Mouse (Mus musculus) neural tube, embryonic 13.5 days (tissue): ENCODE results near the gene Isy1. TPM values are rescaled to one million over a fixed set of nuclear protein-coding genes. Genes with fewer than 3 reads are reported as not detected.
A peak's percentile ranks its signal among the peaks of the same experiment; 100 is the strongest.

Source experiments
- ATAC-seq: fragments of 200-750 bp; cut with Nextera tagmentation; 2 replicates; pipeline ENCODE4 v1.8.0; 2017; ENCODE audit warnings: low read depth, mild to moderate bottlenecking, moderate TSS enrichment, moderate library complexity
- H3K27ac ChIP-seq: fragments of 300-500 bp; sonication (generic); replicated peaks from 2 replicates; pipeline ENCODE4 v1.5.1; 2015; ENCODE audit warnings: moderate library complexity, mild to moderate bottlenecking, inconsistent platforms
- H3K27me3 ChIP-seq: fragments of 300-500 bp; sonication (generic); 2 replicates; pipeline ENCODE4 v1.6.1; 2015; ENCODE audit warnings: mild to moderate bottlenecking, inconsistent platforms
- H3K36me3 ChIP-seq: fragments of 300-500 bp; sonication (generic); 2 replicates; pipeline ENCODE4 v1.6.1; 2015; ENCODE audit warnings: mild to moderate bottlenecking, inconsistent platforms
- H3K4me1 ChIP-seq: fragments of 300-500 bp; sonication (generic); replicated peaks from 2 replicates; pipeline ENCODE4 v1.6.1; 2015; ENCODE audit warnings: inconsistent platforms
- H3K4me2 ChIP-seq: fragments of 300-500 bp; sonication (generic); 2 replicates; pipeline ENCODE4 v1.6.1; 2015; ENCODE audit warnings: inconsistent platforms, mild to moderate bottlenecking, moderate library complexity
- H3K4me3 ChIP-seq: fragments of 300-500 bp; sonication (generic); 2 replicates; pipeline ENCODE4 v1.5.1; 2015; ENCODE audit warnings: mild to moderate bottlenecking, inconsistent platforms
- H3K9ac ChIP-seq: fragments of 300-500 bp; sonication (generic); 2 replicates; pipeline ENCODE4 v1.6.1; 2015; ENCODE audit warnings: moderate library complexity, mild to moderate bottlenecking, inconsistent platforms
- H3K9me3 ChIP-seq: fragments of 300-500 bp; sonication (generic); 2 replicates; pipeline ENCODE4 v1.6.1; 2016; ENCODE audit warnings: inconsistent platforms
- WGBS: fragments of 180-500 bp; shearing (Covaris S2); methylation state at CpG from one replicate; pipeline ENCODE4 v1.1.7; 2015; 5-methylcytosine and 5-hydroxymethylcytosine counted together
- polyA plus RNA-seq: library from polyadenylated mRNA; unstranded; fragments of >200 nt; fragmentation: Nextera tagmentation; extraction: Ambion mirVana; gene quantifications from 2 replicates; pipeline ENCODE4 v1.2.1, GENCODE M21; 2015

Gene Isy1
- polyA plus RNA-seq, 1 experiment from 2014 or later = 28.9 TPM

DNA sequence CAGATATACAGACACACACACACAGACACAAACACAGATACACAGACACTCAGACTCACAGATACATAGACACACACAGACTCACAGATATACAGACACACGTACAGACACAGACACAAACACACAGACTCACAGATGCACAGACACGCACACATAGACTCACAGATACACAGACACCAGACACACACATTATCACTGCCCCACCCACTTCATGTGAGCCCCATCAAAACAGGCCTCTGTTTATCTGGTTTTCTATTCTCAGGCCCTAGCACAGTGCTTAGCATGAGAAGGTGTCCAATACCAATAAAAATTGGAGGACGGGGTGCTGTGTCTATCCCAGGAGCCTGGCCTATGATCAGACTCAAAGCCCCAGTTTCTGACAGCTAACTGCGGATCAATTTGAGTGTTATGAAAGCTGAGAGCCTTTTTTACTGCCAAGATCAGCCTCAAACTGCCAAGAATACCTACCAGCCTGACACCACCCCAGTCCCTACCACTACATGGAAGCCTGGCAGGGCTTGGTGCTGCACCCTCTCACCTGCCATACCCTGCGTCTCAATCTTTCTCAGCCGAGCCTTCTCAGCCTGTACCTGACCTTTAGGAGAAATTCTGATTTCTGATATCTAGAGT, 42.2 kb downstream of the Isy1 start:
- peaks cover 22% of the 10 kb centered on the region for H3K36me3 ChIP-seq
- H3K4me2 ChIP-seq = no peak overlapping the region
- no peak overlapping the region for H3K4me3 ChIP-seq
- no peak overlapping the region for H3K27ac ChIP-seq
- H3K9me3 ChIP-seq = no peaks in the 10 kb centered on the region
- no peak overlapping the region for H3K9ac ChIP-seq
- no peaks in the 10 kb centered on the region; the same call in 1 of the 2 replicates for H3K4me1 ChIP-seq
- H3K27me3 ChIP-seq = no peaks in the 10 kb centered on the region
- WGBS = 92% methylated on average over 6 of the region's 6 CpGs
- ATAC-seq = no peak

DNA sequence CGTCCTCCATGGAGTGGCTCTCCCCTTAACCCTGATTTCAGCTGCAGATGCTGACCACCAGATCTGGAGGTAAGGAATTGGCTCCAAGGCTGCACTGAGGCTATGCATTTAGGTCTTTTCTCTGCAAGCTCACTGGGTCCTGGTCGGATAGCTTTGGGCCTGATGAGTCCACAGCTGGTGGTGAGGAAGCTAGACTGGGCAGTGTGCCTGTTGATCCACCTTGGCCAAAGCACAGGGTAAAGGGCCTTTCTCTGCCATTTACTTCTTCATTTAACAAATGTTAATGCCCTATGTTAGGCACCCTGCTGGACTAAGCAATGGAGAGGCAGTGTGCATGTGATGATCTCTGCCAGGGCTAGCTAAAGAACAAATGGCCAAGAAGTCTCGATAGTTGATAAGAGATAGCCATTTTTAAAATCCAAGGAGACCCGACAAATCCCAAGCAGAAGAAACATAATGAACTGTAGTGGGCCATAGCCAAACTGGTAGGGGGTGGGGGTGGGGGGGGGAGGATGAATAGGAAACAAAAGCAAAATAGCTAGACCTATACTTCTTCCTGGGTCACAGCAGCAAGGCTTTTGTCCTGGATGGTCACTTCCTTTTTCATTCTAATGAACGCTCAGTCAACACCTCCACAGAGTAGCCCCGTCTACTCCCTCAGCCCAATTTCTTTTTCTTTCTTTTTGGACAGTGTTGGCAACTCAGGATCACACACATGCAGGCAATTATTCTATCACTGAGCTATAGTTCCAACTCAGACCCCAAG, 43.0 kb downstream of the Isy1 start:
- no peak overlapping the region for H3K4me2 ChIP-seq
- no peaks in the 10 kb centered on the region for H3K27me3 ChIP-seq
- no peak overlapping the region for H3K4me3 ChIP-seq
- 56% methylated on average over 6 of the region's 6 CpGs for WGBS
- H3K27ac ChIP-seq = no peak overlapping the region
- no peaks in the 10 kb centered on the region; the same call in 1 of the 2 replicates for H3K4me1 ChIP-seq
- H3K36me3 ChIP-seq = peaks cover 22% of the 10 kb centered on the region
- no peak overlapping the region for H3K9ac ChIP-seq
- ATAC-seq = no peak
- H3K9me3 ChIP-seq = no peaks in the 10 kb centered on the region

DNA sequence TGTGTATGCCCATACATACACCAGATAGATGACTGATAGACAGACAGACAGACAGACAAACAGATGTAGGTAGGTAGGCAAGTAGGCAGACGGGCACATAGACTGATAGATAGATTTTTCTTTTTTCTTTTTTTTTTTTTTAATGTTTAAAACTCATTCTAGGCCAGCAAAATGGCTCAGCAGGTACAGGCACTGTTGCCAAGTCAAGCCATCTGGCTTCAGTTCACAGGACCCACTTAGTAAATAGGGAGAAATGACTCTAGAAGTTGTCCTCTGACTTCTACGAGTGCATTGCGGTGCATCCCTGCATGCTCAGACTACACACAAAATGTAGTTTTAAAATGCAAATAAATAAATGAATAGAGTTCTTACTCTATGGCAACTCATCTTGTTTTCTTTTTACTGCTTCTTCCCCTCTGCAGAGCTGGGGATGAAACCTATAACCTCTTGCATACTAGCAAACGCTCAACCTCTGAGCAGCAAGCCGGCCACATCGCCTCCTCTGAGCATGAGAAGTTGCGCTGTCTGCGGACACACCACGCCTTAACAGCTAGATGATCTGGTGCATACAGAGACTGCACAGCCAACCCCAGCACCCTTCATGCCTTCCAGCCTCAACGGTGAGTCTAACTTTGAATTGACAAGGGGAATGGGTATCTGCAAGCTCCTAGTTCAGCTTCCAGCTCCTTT, 44.6 kb downstream of the Isy1 start:
- Histone ChIP-seq H3K9me3 (no peaks in the 10 kb centered on the region), H3K4me1 (peaks cover 9% of the 10 kb centered on the region), H3K27ac (no peak overlapping the region), H3K4me3 (no peak overlapping the region), H3K9ac (no peak overlapping the region), H3K4me2 (no peak overlapping the region), H3K27me3 (no peaks in the 10 kb centered on the region), H3K36me3 (peaks cover 22% of the 10 kb centered on the region)
- WGBS = 93% methylated on average over 10 of the region's 10 CpGs
- no peak for ATAC-seq

DNA sequence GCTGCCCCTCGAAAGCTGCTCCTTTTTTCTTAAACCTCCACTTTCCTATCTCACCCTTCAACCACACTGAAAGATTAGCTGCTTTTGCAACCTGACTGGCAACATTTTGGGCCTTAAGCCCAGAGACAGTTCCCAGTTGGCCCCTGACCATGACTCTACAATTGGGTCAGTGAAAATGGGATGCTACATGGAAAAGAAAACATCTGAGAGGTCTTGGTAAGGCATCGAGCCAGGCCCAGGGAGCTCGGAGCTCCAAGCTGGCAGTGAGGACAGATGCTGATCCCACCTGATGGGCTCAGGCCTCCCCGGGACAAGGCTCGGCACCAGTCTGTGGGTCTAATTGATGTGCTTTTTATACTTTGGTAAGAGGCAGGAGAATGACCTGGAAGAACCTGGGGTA, 46.8 kb downstream of the Isy1 start:
- Histone ChIP-seq H3K4me3 (no peak overlapping the region), H3K36me3 (peaks cover 22% of the 10 kb centered on the region), H3K4me1 (peaks cover 11% of the 10 kb centered on the region), H3K4me2 (no peak overlapping the region), H3K9ac (no peak overlapping the region), H3K27ac (no peak overlapping the region), H3K27me3 (no peaks in the 10 kb centered on the region), H3K9me3 (no peaks in the 10 kb centered on the region)
- no peak for ATAC-seq
- WGBS = 89% methylated on average over 5 of the region's 5 CpGs

DNA sequence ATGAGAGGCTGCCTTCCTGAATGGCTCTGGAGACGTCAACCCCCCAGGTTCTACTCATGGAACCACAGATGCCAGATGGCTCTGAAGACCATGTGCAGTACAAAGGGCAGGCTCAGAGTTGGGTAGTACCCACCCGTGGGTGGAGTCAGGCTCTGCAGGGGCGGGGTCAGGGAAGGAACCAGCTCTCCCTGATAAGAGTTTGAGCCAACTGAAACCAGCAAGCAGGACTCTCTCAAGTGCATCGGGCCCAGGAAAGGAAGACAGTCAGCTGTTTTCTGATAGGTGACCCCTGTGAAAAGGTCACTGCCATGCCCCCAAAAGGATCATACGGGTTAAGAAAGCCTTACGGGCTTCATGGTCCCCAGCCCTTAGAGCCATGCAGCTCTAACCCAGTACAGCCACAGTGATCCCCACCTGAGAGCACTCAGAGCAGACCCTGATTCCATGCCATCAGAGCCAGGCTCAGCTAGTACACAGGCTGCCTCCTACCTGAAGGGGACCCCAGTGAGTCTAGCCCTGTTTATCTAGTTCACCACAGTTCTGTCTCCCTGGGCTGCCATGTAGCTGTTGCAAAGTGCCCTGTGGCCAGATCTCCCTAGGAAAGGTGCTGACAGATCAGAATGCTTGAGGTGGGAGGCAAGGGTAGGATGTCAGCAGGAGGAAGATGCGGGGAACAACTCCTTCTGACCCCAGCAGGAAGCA, 47.7 kb downstream of the Isy1 start:
- no peak overlapping the region for H3K27ac ChIP-seq
- H3K27me3 ChIP-seq = no peaks in the 10 kb centered on the region
- ATAC-seq = no peak
- H3K36me3 ChIP-seq = peaks cover 22% of the 10 kb centered on the region
- H3K4me2 ChIP-seq = no peak overlapping the region
- 75% methylated on average over 7 of the region's 7 CpGs for WGBS
- peaks cover 11% of the 10 kb centered on the region for H3K4me1 ChIP-seq
- H3K9ac ChIP-seq = no peak overlapping the region
- H3K4me3 ChIP-seq = no peak overlapping the region
- no peaks in the 10 kb centered on the region for H3K9me3 ChIP-seq

DNA sequence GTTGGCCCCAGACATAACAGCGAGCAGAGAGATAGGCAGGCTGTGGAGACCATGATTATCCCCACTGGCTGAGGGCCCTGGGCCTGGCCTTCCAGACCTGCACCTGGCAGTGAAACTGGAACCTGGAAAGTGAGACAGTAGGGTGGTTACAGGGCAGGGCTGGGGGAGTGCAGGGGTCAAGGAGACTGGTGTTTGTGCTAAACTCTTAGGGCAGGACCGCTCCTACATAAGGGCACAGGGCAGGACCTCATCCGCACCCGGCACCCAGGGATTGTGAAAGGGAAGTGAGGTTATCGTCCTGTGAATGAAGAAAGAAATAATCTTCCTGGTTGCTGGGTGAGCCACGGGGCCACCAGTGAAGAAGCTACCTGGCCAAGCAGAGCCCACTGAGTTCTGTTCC, 48.8 kb downstream of the Isy1 start:
- WGBS = 96% methylated on average over 6 of the region's 6 CpGs
- 0 out of 2 replicates have a peak overlapping the region, but pooled peaks have one; percentile 6 for H3K9ac ChIP-seq
- no peak for ATAC-seq

DNA sequence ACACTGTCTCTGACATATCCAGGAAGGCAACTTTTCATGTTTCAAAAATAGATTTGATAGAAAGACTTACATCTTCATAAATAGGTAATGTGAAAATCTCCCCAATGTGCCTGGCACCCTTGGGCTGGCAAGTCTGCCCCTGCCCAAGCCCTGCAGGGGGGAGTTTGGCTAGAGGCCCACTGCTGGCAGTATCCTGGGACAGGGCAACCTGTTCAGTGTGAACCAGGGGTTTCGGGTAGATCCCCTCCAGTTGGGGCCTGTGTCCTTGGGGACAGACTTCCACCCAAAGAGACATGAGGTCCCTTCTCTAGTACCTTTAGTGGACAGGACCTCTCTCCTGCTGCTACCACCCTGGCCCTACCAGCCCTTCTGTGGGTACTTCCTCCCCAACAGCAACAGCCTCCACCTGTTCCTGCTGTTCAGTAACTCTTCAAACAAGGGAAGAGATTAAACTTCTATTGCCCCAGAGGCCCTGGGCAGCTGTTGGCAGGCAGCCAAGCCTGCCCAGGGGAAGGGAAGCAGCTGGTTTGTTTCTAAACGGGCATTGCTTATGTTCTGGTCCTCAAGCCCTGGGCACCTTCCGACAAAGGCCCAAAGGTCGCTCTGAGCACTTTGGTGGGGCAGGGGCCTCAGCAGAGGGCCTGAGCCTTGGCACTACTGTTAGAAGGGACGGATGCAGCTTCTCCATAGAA, 49.6 kb downstream of the Isy1 start:
- H3K9ac ChIP-seq = 0 out of 2 replicates have a peak overlapping the region, but pooled peaks have one; percentile 6
- H3K36me3 ChIP-seq = peaks cover 18% of the 10 kb centered on the region
- no peak overlapping the region for H3K4me3 ChIP-seq
- 39% methylated on average over 5 of the region's 5 CpGs for WGBS
- no peak for ATAC-seq
- H3K4me2 ChIP-seq = no peak overlapping the region
- H3K27ac ChIP-seq = peak overlapping the region; percentile 14; the same call in 1 of the 2 replicates
- no peaks in the 10 kb centered on the region for H3K27me3 ChIP-seq
- peaks cover 11% of the 10 kb centered on the region for H3K4me1 ChIP-seq
- H3K9me3 ChIP-seq = no peaks in the 10 kb centered on the region

More for the DNA sequence above, 48.8 kb downstream of the Isy1 start:
- H3K4me2 ChIP-seq = no peak overlapping the region
- H3K27ac ChIP-seq = 0 out of 2 replicates have a peak overlapping the region, but pooled peaks have one; percentile 14
- H3K9me3 ChIP-seq = no peaks in the 10 kb centered on the region
- peaks cover 22% of the 10 kb centered on the region for H3K36me3 ChIP-seq
- peaks cover 11% of the 10 kb centered on the region for H3K4me1 ChIP-seq
- no peak overlapping the region for H3K4me3 ChIP-seq
- H3K27me3 ChIP-seq = no peaks in the 10 kb centered on the region

DNA sequence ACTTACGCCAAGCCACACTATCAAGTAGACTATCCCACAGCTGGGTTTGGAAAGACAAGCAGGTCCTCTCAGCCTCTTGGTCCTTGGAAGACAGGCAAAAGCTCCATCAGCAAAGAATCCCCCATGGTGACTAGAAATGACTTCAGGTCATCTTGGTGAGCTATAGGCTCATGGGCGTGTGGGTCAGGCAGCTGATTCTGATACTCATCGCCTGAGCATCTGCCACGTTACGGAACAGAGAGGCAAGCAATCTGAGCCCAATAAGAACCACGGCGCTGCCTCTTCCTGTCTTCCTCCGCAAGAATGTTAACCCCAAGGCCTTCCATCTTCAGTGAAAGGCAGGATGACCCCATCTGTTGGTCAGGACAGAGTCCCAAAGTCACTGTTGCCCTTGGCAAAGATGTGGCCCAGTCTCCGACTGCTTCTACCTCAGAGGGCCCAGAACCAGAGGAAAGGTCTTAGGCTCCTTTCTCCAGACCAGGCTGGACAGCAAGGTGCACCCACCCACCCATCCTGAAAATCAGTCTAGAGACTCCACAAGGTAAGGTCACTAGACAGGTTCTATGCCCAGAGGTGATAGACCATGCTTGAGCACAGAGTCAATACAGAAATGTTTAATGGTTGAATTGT, 50.2 kb downstream of the Isy1 start:
- H3K4me3 ChIP-seq = no peak overlapping the region
- ATAC-seq = no peak
- no peak overlapping the region for H3K4me2 ChIP-seq
- H3K27ac ChIP-seq = no peak overlapping the region
- no peaks in the 10 kb centered on the region for H3K27me3 ChIP-seq
- 94% methylated on average over 9 of the region's 9 CpGs for WGBS
- H3K36me3 ChIP-seq = peaks cover 16% of the 10 kb centered on the region
- peaks cover 11% of the 10 kb centered on the region for H3K4me1 ChIP-seq
- no peaks in the 10 kb centered on the region for H3K9me3 ChIP-seq
- H3K9ac ChIP-seq = no peak overlapping the region

DNA sequence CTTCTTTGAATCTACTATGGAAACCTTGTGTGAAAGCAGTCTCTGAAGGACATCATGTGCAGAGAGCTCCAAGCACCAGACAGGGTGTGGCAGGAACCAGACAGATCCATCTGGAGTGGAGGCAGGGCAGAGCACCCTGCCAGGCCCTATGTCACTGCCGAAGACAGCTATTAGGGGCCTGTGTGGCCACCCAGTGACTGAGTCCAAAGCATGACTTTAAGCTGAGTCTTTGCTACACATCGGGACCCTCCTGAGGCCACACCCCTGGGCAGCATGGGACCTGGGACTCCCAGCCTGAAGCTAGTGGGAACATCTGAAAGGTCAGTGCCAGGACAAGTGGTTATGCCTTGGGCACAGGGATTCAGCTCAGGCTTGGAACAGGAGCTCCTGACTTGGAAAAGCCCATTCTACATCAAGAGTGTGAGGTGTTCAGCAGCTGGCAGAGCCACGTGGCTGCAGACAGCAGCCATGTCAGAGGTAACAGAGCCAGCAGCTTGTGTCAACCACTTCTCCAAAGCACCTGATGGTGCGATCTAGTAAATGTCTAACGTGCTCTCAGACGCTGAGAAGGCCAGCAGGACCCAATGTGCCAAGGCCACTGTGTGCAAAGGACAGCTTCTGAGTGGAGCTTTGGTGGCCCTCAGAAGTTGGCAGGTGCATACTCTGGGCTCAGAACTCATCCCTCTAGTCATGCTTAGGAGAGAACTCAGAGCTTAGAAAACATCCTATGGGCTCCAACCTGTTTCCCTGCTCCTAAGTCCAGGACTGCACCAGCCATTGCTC, 51.3 kb downstream of the Isy1 start:
- H3K27me3 ChIP-seq = no peaks in the 10 kb centered on the region
- H3K4me3 ChIP-seq = no peak overlapping the region
- H3K36me3 ChIP-seq = peaks cover 9% of the 10 kb centered on the region
- no peak overlapping the region for H3K9ac ChIP-seq
- H3K9me3 ChIP-seq = no peaks in the 10 kb centered on the region
- H3K4me2 ChIP-seq = no peak overlapping the region
- H3K4me1 ChIP-seq = peaks cover 11% of the 10 kb centered on the region
- ATAC-seq = no peak
- WGBS = 87% methylated on average over 6 of the region's 6 CpGs
- H3K27ac ChIP-seq = no peak overlapping the region

DNA sequence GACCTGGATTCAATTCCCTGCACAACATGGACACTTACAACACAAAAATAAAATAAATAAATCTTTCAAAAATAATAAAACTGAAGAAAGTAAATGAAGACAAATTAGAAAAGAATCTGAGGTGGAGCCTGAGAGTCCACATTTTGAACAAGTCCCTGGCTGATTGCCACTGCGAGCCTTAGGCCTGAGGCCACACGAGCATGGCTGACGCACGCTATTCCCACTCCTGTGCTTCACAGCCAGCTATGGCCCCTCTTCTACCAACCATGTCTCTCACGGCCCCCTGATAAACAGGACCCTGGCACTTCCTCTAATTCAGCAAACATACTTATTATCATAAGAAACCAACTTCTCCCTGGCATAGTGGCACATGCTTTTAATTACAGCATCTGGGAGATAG, 52.0 kb downstream of the Isy1 start:
- peaks cover 2% of the 10 kb centered on the region; the same call in 1 of the 2 replicates for H3K36me3 ChIP-seq
- WGBS = 88% methylated on average over 5 of the region's 5 CpGs
- no peaks in the 10 kb centered on the region for H3K9me3 ChIP-seq
- ATAC-seq = no peak
- H3K27ac ChIP-seq = no peak overlapping the region
- H3K9ac ChIP-seq = no peak overlapping the region
- H3K4me1 ChIP-seq = peaks cover 11% of the 10 kb centered on the region
- no peaks in the 10 kb centered on the region for H3K27me3 ChIP-seq
- no peak overlapping the region for H3K4me3 ChIP-seq
- H3K4me2 ChIP-seq = no peak overlapping the region
